In the genomic region with DNA sequence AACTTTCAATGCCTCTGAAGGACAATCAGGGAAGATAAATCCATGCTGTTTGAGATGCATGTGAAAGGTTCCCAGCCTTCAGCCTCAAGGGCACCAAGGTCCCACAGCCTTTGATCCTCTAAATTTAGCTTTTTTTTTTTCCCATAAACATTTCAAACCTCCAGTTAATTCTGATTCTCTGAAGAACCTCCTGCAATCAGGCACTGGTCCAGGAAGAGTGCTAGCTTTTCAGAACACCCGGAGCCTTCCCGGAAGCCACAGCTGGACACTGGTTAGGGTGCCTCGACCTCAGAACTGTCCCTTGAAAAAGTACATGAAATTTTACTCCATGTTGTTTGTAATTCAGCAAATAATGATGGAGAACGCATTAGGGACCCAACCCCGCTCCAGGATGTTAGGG, we compare ENCODE assay signal across 15 mouse cellular contexts.
DNase-seq lines count a peak whose midpoint lies in the region; ATAC-seq and TF ChIP-seq lines count a peak whose summit lies in the region.
"Had no signal": no experiment of that assay in that cellular context is flagged by ENCODE, and none has a peak within 500 bp of the region (broad histone marks: within the 10 kb centered on the region; RNA-seq: fewer than 3 reads in every experiment).

No protein-coding gene starts in this region.

- 65% methylated on average over 5 of the region's 5 CpGs for WGBS in heart, adult 2 months
- WGBS in lung, embryonic 15.5 days: 46% methylated on average over 5 of the region's 5 CpGs
- WGBS in lung, adult 2 months: 64% methylated on average over 5 of the region's 5 CpGs

- no peaks in the 10 kb centered on the region; the same call in 1 of the 2 replicates for H3K4me1 ChIP-seq in heart, adult 2 months (ENCODE audit: control insufficient read depth, insufficient read depth, low read length)
- H3K4me1 ChIP-seq in lung, embryonic 15.5 days: peaks cover 6% of the 10 kb centered on the region; the same call in 1 of the 2 replicates
- no peaks in the 10 kb centered on the region for H3K4me1 ChIP-seq in lung, adult 2 months (ENCODE audit: control insufficient read depth, insufficient read depth, low read length)
- H3K4me1 ChIP-seq: neural tube, embryonic 15.5 days had no signal

- no peaks in the 10 kb centered on the region for H3K27me3 ChIP-seq in heart, adult 2 months (ENCODE audit: control insufficient read depth, insufficient read depth, low read length)
- H3K27me3 ChIP-seq in lung, embryonic 15.5 days: no peaks in the 10 kb centered on the region
- H3K27me3 ChIP-seq: forebrain, embryonic 15.5 days; neural tube, embryonic 15.5 days had no signal

- no peak for TF ChIP-seq POLR2A in heart, adult 2 months (IDR thresholded peaks at IDR 0.05; ENCODE audit: insufficient read depth, low read depth, low read length)
- TF ChIP-seq POLR2A in lung, adult 2 months (IDR thresholded peaks at IDR 0.05; ENCODE audit: borderline replicate concordance, extremely low read depth, low read depth, low read length): no peak

- no peak overlapping the region for H3K27ac ChIP-seq in heart, adult 2 months
- peak overlapping the region; percentile 60 for H3K27ac ChIP-seq in lung, embryonic 15.5 days
- H3K27ac ChIP-seq: forebrain, embryonic 15.5 days; liver, embryonic 14.5 days; neural tube, embryonic 15.5 days; stomach, postnatal 0 days had no signal

- no peak for TF ChIP-seq CTCF in heart, adult 2 months (IDR thresholded peaks at IDR 0.05)
- no peak for TF ChIP-seq CTCF in lung, adult 2 months (IDR thresholded peaks at IDR 0.05; ENCODE audit: insufficient read depth, low read length)

- H3K9me3 ChIP-seq in lung, embryonic 15.5 days: no peaks in the 10 kb centered on the region
- H3K9me3 ChIP-seq: forebrain, embryonic 15.5 days; neural tube, embryonic 15.5 days had no signal

- no peak for TF ChIP-seq EP300 in heart, adult 2 months (IDR thresholded peaks at IDR 0.05; ENCODE audit: insufficient read depth, low read depth, low read length)

- H3K36me3 ChIP-seq in heart, adult 2 months (ENCODE audit: control insufficient read depth, insufficient read depth, low read length): no peaks in the 10 kb centered on the region
- H3K36me3 ChIP-seq in lung, embryonic 15.5 days: no peaks in the 10 kb centered on the region
- H3K36me3 ChIP-seq: forebrain, embryonic 15.5 days; neural tube, embryonic 15.5 days had no signal

- peak; percentile 14 for DNase-seq in heart, adult 8-10 months (ENCODE audit: low spot score)
- no peak for DNase-seq in heart, adult 2 months
- DNase-seq in lung, adult 2 months: no peak
- peak; percentile 29 for DNase-seq in adrenal gland, postnatal 25 days
- DNase-seq in lung, postnatal 4 days: peak; percentile 14 to 46
- DNase-seq in left cerebral cortex, adult 8-10 months (ENCODE audit: low spot score in 2 of 2): no peak
- DNase-seq: cerebellum, postnatal 10 days; thymus, postnatal 4 days had no signal

- H3K9ac ChIP-seq in heart, adult 2 months (ENCODE audit: low read depth, low read length): no peak overlapping the region
- H3K9ac ChIP-seq in lung, embryonic 15.5 days: no peak overlapping the region
- H3K9ac ChIP-seq: forebrain, embryonic 15.5 days; liver, embryonic 14.5 days; neural tube, embryonic 15.5 days had no signal

- H3K79me2 ChIP-seq in heart, adult 2 months (replicated peaks; ENCODE audit: control insufficient read depth, insufficient read depth, low read length): no peaks in the 10 kb centered on the region

- ATAC-seq in lung, embryonic 15.5 days (ENCODE audit: borderline replicate concordance, extremely low read depth, low FRiP score, low TSS enrichment): peak; percentile 40; the same call in 1 of the 2 replicates
- ATAC-seq: forebrain, embryonic 15.5 days; inflammation-experienced regulatory T-cells, adult 6 months had no signal

- H3K4me3 ChIP-seq in heart, adult 2 months: no peak overlapping the region
- H3K4me3 ChIP-seq in lung, embryonic 15.5 days: no peak overlapping the region
- no peak overlapping the region for H3K4me3 ChIP-seq in lung, adult 2 months (replicated peaks; ENCODE audit: extremely low read depth, low read depth, low read length)
- H3K4me3 ChIP-seq: erythroblast, embryonic 14.5 days; forebrain, embryonic 15.5 days; neural tube, embryonic 15.5 days had no signal

- intact Hi-C loops in heart, adult 2 months (cut with DNase I): no loop called here

- H3K4me2 ChIP-seq in lung, embryonic 15.5 days: no peak overlapping the region
- H3K4me2 ChIP-seq: forebrain, embryonic 15.5 days; neural tube, embryonic 15.5 days had no signal

Comparison
In these comparisons a context has a peak if more than half of its experiments do, and no peak if none do; other contexts are left out.
1. DNase-seq: peak in heart, adult 8-10 months (single experiment), adrenal gland, postnatal 25 days (single experiment) and lung, postnatal 4 days (2 of 2); none in heart, adult 2 months (0 of 2), lung, adult 2 months (single experiment) and left cerebral cortex, adult 8-10 months (0 of 2).